Mouse (Mus musculus): ENCODE results near the gene Hmg20b. TPM values are rescaled to one million over a fixed set of nuclear protein-coding genes. Genes with fewer than 3 reads are reported as not detected.

The Hmg20b gene
- polyA plus RNA-seq, 1 experiment from 2014 or later = 29.9 TPM

GRCm38 (mm10) chr10:81326858-81327257 lies 23.4 kb downstream of the Hmg20b start:
- Histone ChIP-seq H3K4me1 (ENCODE audit: control insufficient read depth, insufficient read depth, low read length) (peaks cover 3% of the 10 kb centered on the region), H3K4me3 (ENCODE audit: low read depth, low read length) (no peak overlapping the region), H3K9ac (replicated peaks; ENCODE audit: low read depth, low read length) (no peak overlapping the region), H3K9me3 (ENCODE audit: control insufficient read depth, low read length) (no peaks in the 10 kb centered on the region), H3K27ac (ENCODE audit: low read depth, low read length) (no peak overlapping the region), H3K36me3 (ENCODE audit: control insufficient read depth, insufficient read depth, low read length) (peaks cover 44% of the 10 kb centered on the region), H3K4me2 (ENCODE audit: low read depth, low read length) (no peak overlapping the region), H3K27me3 (ENCODE audit: control insufficient read depth, insufficient read depth, low read length) (no peaks in the 10 kb centered on the region)
- no peak for ATAC-seq (ENCODE audit: low read depth)
- WGBS = 79% methylated on average over 6 of the region's 6 CpGs

- no peak for ATAC-seq (ENCODE audit: low read depth)
- no peak overlapping the region for H3K27ac ChIP-seq (ENCODE audit: low read depth, low read length)
- 0 out of 2 replicates have a peak, but pooled peaks cover 2% of the 10 kb centered on the region for H3K27me3 ChIP-seq (ENCODE audit: control insufficient read depth, insufficient read depth, low read length)
- no peaks in the 10 kb centered on the region for H3K9me3 ChIP-seq (ENCODE audit: control insufficient read depth, low read length)
- H3K9ac ChIP-seq (replicated peaks; ENCODE audit: low read depth, low read length) = no peak overlapping the region
- H3K36me3 ChIP-seq (ENCODE audit: control insufficient read depth, insufficient read depth, low read length) = peaks cover 44% of the 10 kb centered on the region
- H3K4me1 ChIP-seq (ENCODE audit: control insufficient read depth, insufficient read depth, low read length) = peaks cover 6% of the 10 kb centered on the region
- WGBS = 96% methylated on average over 18 of the region's 18 CpGs
- no peak overlapping the region for H3K4me3 ChIP-seq (ENCODE audit: low read depth, low read length)
- H3K4me2 ChIP-seq (ENCODE audit: low read depth, low read length) = no peak overlapping the region
Measured at GRCm38 (mm10) chr10:81325781-81326180, 24.5 kb downstream of the Hmg20b start.

- no peaks in the 10 kb centered on the region for H3K9me3 ChIP-seq (ENCODE audit: control insufficient read depth, low read length)
- peaks cover 6% of the 10 kb centered on the region for H3K4me1 ChIP-seq (ENCODE audit: control insufficient read depth, insufficient read depth, low read length)
- ATAC-seq (ENCODE audit: low read depth) = no peak
- 0 out of 2 replicates have a peak, but pooled peaks cover 2% of the 10 kb centered on the region for H3K27me3 ChIP-seq (ENCODE audit: control insufficient read depth, insufficient read depth, low read length)
- no peak overlapping the region for H3K4me3 ChIP-seq (ENCODE audit: low read depth, low read length)
- no peak overlapping the region for H3K27ac ChIP-seq (ENCODE audit: low read depth, low read length)
- H3K36me3 ChIP-seq (ENCODE audit: control insufficient read depth, insufficient read depth, low read length) = peaks cover 44% of the 10 kb centered on the region
- H3K4me2 ChIP-seq (ENCODE audit: low read depth, low read length) = no peak overlapping the region
- H3K9ac ChIP-seq (replicated peaks; ENCODE audit: low read depth, low read length) = no peak overlapping the region
- 91% methylated on average over 21 of the region's 21 CpGs for WGBS
Measured at GRCm38 (mm10) chr10:81325176-81325575, 25.1 kb downstream of the Hmg20b start.

GRCm38 (mm10) chr10:81323791-81324530 lies 26.3 kb downstream of the Hmg20b start:
- Histone ChIP-seq H3K9ac (replicated peaks; ENCODE audit: low read depth, low read length) (0 out of 2 replicates have a peak overlapping the region, but pooled peaks have one; percentile 11), H3K9me3 (ENCODE audit: control insufficient read depth, low read length) (no peaks in the 10 kb centered on the region), H3K4me1 (ENCODE audit: control insufficient read depth, insufficient read depth, low read length) (peaks cover 16% of the 10 kb centered on the region), H3K27ac (ENCODE audit: low read depth, low read length) (no peak overlapping the region), H3K27me3 (ENCODE audit: control insufficient read depth, insufficient read depth, low read length) (0 out of 2 replicates have a peak, but pooled peaks cover 2% of the 10 kb centered on the region), H3K4me2 (ENCODE audit: low read depth, low read length) (no peak overlapping the region), H3K4me3 (ENCODE audit: low read depth, low read length) (no peak overlapping the region), H3K36me3 (ENCODE audit: control insufficient read depth, insufficient read depth, low read length) (peaks cover 44% of the 10 kb centered on the region)
- 96% methylated on average over 18 of the region's 18 CpGs for WGBS
- ATAC-seq (ENCODE audit: low read depth) = no peak

- WGBS = 95% methylated on average over 23 of the region's 23 CpGs
- H3K9me3 ChIP-seq (ENCODE audit: control insufficient read depth, low read length) = no peaks in the 10 kb centered on the region
- no peak for ATAC-seq (ENCODE audit: low read depth)
- H3K36me3 ChIP-seq (ENCODE audit: control insufficient read depth, insufficient read depth, low read length) = peaks cover 50% of the 10 kb centered on the region
- H3K4me1 ChIP-seq (ENCODE audit: control insufficient read depth, insufficient read depth, low read length) = peaks cover 19% of the 10 kb centered on the region
- no peak overlapping the region for H3K4me3 ChIP-seq (ENCODE audit: low read depth, low read length)
- H3K4me2 ChIP-seq (ENCODE audit: low read depth, low read length) = no peak overlapping the region
- 0 out of 2 replicates have a peak, but pooled peaks cover 2% of the 10 kb centered on the region for H3K27me3 ChIP-seq (ENCODE audit: control insufficient read depth, insufficient read depth, low read length)
- no peak overlapping the region for H3K27ac ChIP-seq (ENCODE audit: low read depth, low read length)
- H3K9ac ChIP-seq (replicated peaks; ENCODE audit: low read depth, low read length) = 0 out of 2 replicates have a peak overlapping the region, but pooled peaks have one; percentile 11
Measured at GRCm38 (mm10) chr10:81323141-81323775, 27.0 kb downstream of the Hmg20b start.

- 98% methylated on average over 27 of the region's 27 CpGs for WGBS
- no peak overlapping the region for H3K4me3 ChIP-seq (ENCODE audit: low read depth, low read length)
- no peaks in the 10 kb centered on the region for H3K9me3 ChIP-seq (ENCODE audit: control insufficient read depth, low read length)
- no peak overlapping the region for H3K9ac ChIP-seq (replicated peaks; ENCODE audit: low read depth, low read length)
- H3K4me2 ChIP-seq (ENCODE audit: low read depth, low read length) = no peak overlapping the region
- H3K27ac ChIP-seq (ENCODE audit: low read depth, low read length) = no peak overlapping the region
- 0 out of 2 replicates have a peak, but pooled peaks cover 2% of the 10 kb centered on the region for H3K27me3 ChIP-seq (ENCODE audit: control insufficient read depth, insufficient read depth, low read length)
- H3K4me1 ChIP-seq (ENCODE audit: control insufficient read depth, insufficient read depth, low read length) = peaks cover 19% of the 10 kb centered on the region
- H3K36me3 ChIP-seq (ENCODE audit: control insufficient read depth, insufficient read depth, low read length) = peaks cover 56% of the 10 kb centered on the region
- no peak for ATAC-seq (ENCODE audit: low read depth)
Measured at GRCm38 (mm10) chr10:81322444-81322843, 27.8 kb downstream of the Hmg20b start.

- WGBS = 3% methylated on average over 17 of the region's 20 CpGs
- 0 out of 2 replicates have a peak, but pooled peaks cover 2% of the 10 kb centered on the region for H3K27me3 ChIP-seq (ENCODE audit: control insufficient read depth, insufficient read depth, low read length)
- peak overlapping the region; percentile 80 for H3K4me2 ChIP-seq (ENCODE audit: low read depth, low read length)
- peak overlapping the region; percentile 92 for H3K27ac ChIP-seq (ENCODE audit: low read depth, low read length)
- H3K9ac ChIP-seq (replicated peaks; ENCODE audit: low read depth, low read length) = peak overlapping the region; percentile 76
- peaks cover 19% of the 10 kb centered on the region for H3K4me1 ChIP-seq (ENCODE audit: control insufficient read depth, insufficient read depth, low read length)
- H3K4me3 ChIP-seq (ENCODE audit: low read depth, low read length) = peak overlapping the region; percentile 84
- H3K9me3 ChIP-seq (ENCODE audit: control insufficient read depth, low read length) = no peaks in the 10 kb centered on the region
- peak; percentile 2 for ATAC-seq (ENCODE audit: low read depth)
- peaks cover 49% of the 10 kb centered on the region for H3K36me3 ChIP-seq (ENCODE audit: control insufficient read depth, insufficient read depth, low read length)
Measured at GRCm38 (mm10) chr10:81321436-81321835, 28.8 kb downstream of the Hmg20b start.

- H3K27me3 ChIP-seq (ENCODE audit: control insufficient read depth, insufficient read depth, low read length) = 0 out of 2 replicates have a peak, but pooled peaks cover 2% of the 10 kb centered on the region
- peak within 1 kb of the TSS; percentile 76 for H3K9ac ChIP-seq (replicated peaks; ENCODE audit: low read depth, low read length)
- under 1% methylated on average over 68 of the region's 68 CpGs for WGBS
- peak within 1 kb of the TSS; percentile 84 for H3K4me3 ChIP-seq (ENCODE audit: low read depth, low read length)
- H3K27ac ChIP-seq (ENCODE audit: low read depth, low read length) = peak within 1 kb of the TSS; percentile 92
- no peaks in the 10 kb centered on the region for H3K9me3 ChIP-seq (ENCODE audit: control insufficient read depth, low read length)
- peaks cover 19% of the 10 kb centered on the region for H3K4me1 ChIP-seq (ENCODE audit: control insufficient read depth, insufficient read depth, low read length)
- peak within 1 kb of the TSS; percentile 80 for H3K4me2 ChIP-seq (ENCODE audit: low read depth, low read length)
- H3K36me3 ChIP-seq (ENCODE audit: control insufficient read depth, insufficient read depth, low read length) = peaks cover 47% of the 10 kb centered on the region
- ATAC-seq (ENCODE audit: low read depth) = peak; percentile 92
Measured at GRCm38 (mm10) chr10:81320550-81321347, 29.5 kb downstream of the Hmg20b start, which contains the start of gene Cactin. Gene Cactin (plus strand): TSS chr10:81321103.
